Mouse (Mus musculus) embryo, embryonic 9.5 days (tissue): Measurements from ENCODE around the gene Timm29.
"Not testable (repeated sequence)": the region's sequence is repeated elsewhere in the genome, so short reads cannot be mapped to it uniquely, and the experiment has no call there.

Experiments
- DNase-seq: peaks from one replicate; pipeline ENCODE4 v3.0.0-alpha.2; 2017; ENCODE audit errors: extremely low spot score

Gene Timm29

GRCm38 (mm10) chr9:21578226-21578625 lies 14.3 kb upstream of the Timm29 start:
- DNase-seq, result no peak

- DNase-seq, result no peak
Observed at GRCm38 (mm10) chr9:21585401-21585800, 7.1 kb upstream of the Timm29 start.

- DNase-seq, result no peak
Observed at GRCm38 (mm10) chr9:21587678-21588349, 4.7 kb upstream of the Timm29 start.

- DNase-seq, result no peak
Observed at GRCm38 (mm10) chr9:21588350-21588749, 4.2 kb upstream of the Timm29 start.

GRCm38 (mm10) chr9:21589538-21589937 lies 3.0 kb upstream of the Timm29 start:
- DNase-seq, result no peak

- no peak for DNase-seq
Observed at GRCm38 (mm10) chr9:21591127-21591830, 1.2 kb upstream of the Timm29 start.

GRCm38 (mm10) chr9:21591831-21592702 lies 455 bp upstream of the Timm29 start:
- no peak for DNase-seq

- DNase-seq, result no peak
Observed at GRCm38 (mm10) chr9:21593122-21593721, 700 bp downstream of the Timm29 start.

GRCm38 (mm10) chr9:21594350-21594749 lies 1.8 kb downstream of the Timm29 start:
- DNase-seq, result not testable (repeated sequence)

GRCm38 (mm10) chr9:21594838-21595237 lies 2.3 kb downstream of the Timm29 start:
- DNase-seq, result no peak

GRCm38 (mm10) chr9:21598198-21598597 lies 5.7 kb downstream of the Timm29 start:
- DNase-seq, result no peak

- DNase-seq, result no peak
Observed at GRCm38 (mm10) chr9:21600186-21600585, 7.7 kb downstream of the Timm29 start.

- DNase-seq, result no peak
Observed at GRCm38 (mm10) chr9:21601073-21601472, 8.6 kb downstream of the Timm29 start.

- peak; percentile 74 for DNase-seq
Observed at GRCm38 (mm10) chr9:21601722-21602399, 9.3 kb downstream of the Timm29 start.

- DNase-seq, result no peak
Observed at GRCm38 (mm10) chr9:21604119-21604518, 11.6 kb downstream of the Timm29 start.

GRCm38 (mm10) chr9:21605865-21606264 lies 13.3 kb downstream of the Timm29 start:
- DNase-seq, result no peak

GRCm38 (mm10) chr9:21606648-21607047 lies 14.1 kb downstream of the Timm29 start:
- no peak for DNase-seq

- DNase-seq, result no peak
Observed at GRCm38 (mm10) chr9:21609861-21610260, 17.3 kb downstream of the Timm29 start.

GRCm38 (mm10) chr9:21614864-21615616 lies 22.5 kb downstream of the Timm29 start:
- DNase-seq, result no peak

- DNase-seq, result peak; percentile 100
Observed at GRCm38 (mm10) chr9:21615617-21616231, 23.2 kb downstream of the Timm29 start, which contains the start of gene Smarca4. TSS of gene Smarca4 (plus strand) at chr9:21616169.
